8 mouse cellular contexts compared by ENCODE assay signal in genomic region chr9:6168391-6169037, GRCm38 (mm10). TPM values are rescaled to one million over a fixed set of nuclear protein-coding genes. Genes with fewer than 3 reads are reported as not detected.
DNase-seq lines count a peak whose midpoint lies in the region; ATAC-seq and TF ChIP-seq lines count a peak whose summit lies in the region.

Gene Pdgfd, plus strand, starts transcription at chr9:6168584.

- no peaks in the 10 kb centered on the region for H3K9me3 ChIP-seq in intestine, embryonic 14.5 days (ENCODE audit: control insufficient read depth, low read length)
- H3K9me3 ChIP-seq in limb, embryonic 12.5 days: no peaks in the 10 kb centered on the region
- H3K9me3 ChIP-seq in midbrain, embryonic 13.5 days: no peaks in the 10 kb centered on the region

- no peak within 1 kb of the TSS for H3K27ac ChIP-seq in cerebellum, adult 2 months (ENCODE audit: insufficient read depth, low read length)
- 0 out of 2 replicates have a peak within 1 kb of the TSS, but pooled peaks have one; percentile 27 for H3K27ac ChIP-seq in intestine, embryonic 14.5 days (ENCODE audit: low read depth)
- peak within 1 kb of the TSS; percentile 37; the same call in 1 of the 2 replicates for H3K27ac ChIP-seq in limb, embryonic 12.5 days
- H3K27ac ChIP-seq in midbrain, embryonic 13.5 days: no peak within 1 kb of the TSS
- peak within 1 kb of the TSS; percentile 12 for H3K27ac ChIP-seq in testis, adult 2 months (ENCODE audit: control insufficient read depth, insufficient read depth, low read depth, low read length)

- H3K9ac ChIP-seq in intestine, embryonic 14.5 days (ENCODE audit: low read length): peak within 1 kb of the TSS; percentile 43
- H3K9ac ChIP-seq in limb, embryonic 12.5 days (replicated peaks): peak within 1 kb of the TSS; percentile 54
- H3K9ac ChIP-seq in midbrain, embryonic 13.5 days (replicated peaks): peak within 1 kb of the TSS; percentile 56

- WGBS in cerebellum, adult 2 months: 2% methylated on average over 32 of the region's 32 CpGs
- WGBS in intestine, embryonic 14.5 days: 5% methylated on average over 32 of the region's 32 CpGs
- 5% methylated on average over 32 of the region's 32 CpGs for whole genome bisulfite sequencing in limb, embryonic 12.5 days
- 2% methylated on average over 32 of the region's 32 CpGs for WGBS in midbrain, embryonic 13.5 days

- ATAC-seq in intestine, embryonic 14.5 days (replicated peaks; ENCODE audit: low FRiP score, low TSS enrichment, low read depth): peak; percentile 96
- peak; percentile 89 for ATAC-seq in limb, embryonic 12.5 days (ENCODE audit: insufficient number of reproducible peaks, insufficient read depth, low FRiP score, low TSS enrichment, low read depth)
- ATAC-seq in midbrain, embryonic 13.5 days: peak; percentile 96

- H3K4me2 ChIP-seq in intestine, embryonic 14.5 days (ENCODE audit: low read length): peak within 1 kb of the TSS; percentile 62
- H3K4me2 ChIP-seq in limb, embryonic 12.5 days: peak within 1 kb of the TSS; percentile 65
- H3K4me2 ChIP-seq in midbrain, embryonic 13.5 days (replicated peaks): peak within 1 kb of the TSS; percentile 75

- DNase-seq in cerebellum, adult 2 months: peak; percentile 10 to 18
- DNase-seq in cerebellum, adult 11-12 months: no peak
- DNase-seq in embryo, embryonic 11.5 days (ENCODE audit: low read depth, low spot score): peak; percentile 59
- peak; percentile 43 to 64 for DNase-seq in gastrocnemius, postnatal 4 days (ENCODE audit: low spot score in 2 of 2)
- DNase-seq in intestine, embryonic 14.5 days (ENCODE audit: low spot score): peak; percentile 88

- H3K4me1 ChIP-seq in cerebellum, adult 2 months (ENCODE audit: control insufficient read depth, insufficient read depth, low read length): no peaks in the 10 kb centered on the region
- no peaks in the 10 kb centered on the region for H3K4me1 ChIP-seq in intestine, embryonic 14.5 days (replicated peaks; ENCODE audit: control insufficient read depth, insufficient read depth, low read length)
- H3K4me1 ChIP-seq in limb, embryonic 12.5 days (replicated peaks): no peaks in the 10 kb centered on the region
- H3K4me1 ChIP-seq in midbrain, embryonic 13.5 days (replicated peaks): peaks cover 10% of the 10 kb centered on the region
- H3K4me1 ChIP-seq in testis, adult 2 months (ENCODE audit: control insufficient read depth, insufficient read depth, low read length): peaks cover 4% of the 10 kb centered on the region

- H3K36me3 ChIP-seq in intestine, embryonic 14.5 days (ENCODE audit: control insufficient read depth, insufficient read depth, low read length): no peaks in the 10 kb centered on the region
- H3K36me3 ChIP-seq in limb, embryonic 12.5 days: no peaks in the 10 kb centered on the region
- no peaks in the 10 kb centered on the region for H3K36me3 ChIP-seq in midbrain, embryonic 13.5 days
- H3K36me3 ChIP-seq in testis, adult 2 months (ENCODE audit: control insufficient read depth, insufficient read depth, low read length): no peaks in the 10 kb centered on the region

- TF ChIP-seq POLR2A in cerebellum, adult 2 months (IDR thresholded peaks at IDR 0.05; ENCODE audit: borderline replicate concordance, insufficient read depth, low read length): no peak
- TF ChIP-seq POLR2A in testis, adult 2 months (IDR thresholded peaks at IDR 0.05; ENCODE audit: control insufficient read depth, low read depth, low read length): no peak

- no peak within 1 kb of the TSS for H3K4me3 ChIP-seq in cerebellum, adult 2 months (replicated peaks; ENCODE audit: insufficient read depth, low read depth, low read length)
- H3K4me3 ChIP-seq in intestine, embryonic 14.5 days (ENCODE audit: low read depth, low read length): peak within 1 kb of the TSS; percentile 51
- H3K4me3 ChIP-seq in limb, embryonic 12.5 days (replicated peaks): peak within 1 kb of the TSS; percentile 51
- peak within 1 kb of the TSS; percentile 46 for H3K4me3 ChIP-seq in midbrain, embryonic 13.5 days (replicated peaks)
- H3K4me3 ChIP-seq in testis, adult 2 months (ENCODE audit: control insufficient read depth, low read depth, low read length): peak within 1 kb of the TSS; percentile 74

- H3K27me3 ChIP-seq in cerebellum, adult 2 months (ENCODE audit: control insufficient read depth, insufficient read depth, low read length): no peaks in the 10 kb centered on the region
- H3K27me3 ChIP-seq in intestine, embryonic 14.5 days (replicated peaks; ENCODE audit: control insufficient read depth, insufficient read depth, low read length): no peaks in the 10 kb centered on the region
- H3K27me3 ChIP-seq in limb, embryonic 12.5 days: no peaks in the 10 kb centered on the region
- H3K27me3 ChIP-seq in midbrain, embryonic 13.5 days: no peaks in the 10 kb centered on the region
- H3K27me3 ChIP-seq in testis, adult 2 months (ENCODE audit: control insufficient read depth, insufficient read depth, low read length): no peaks in the 10 kb centered on the region

- no peak for TF ChIP-seq CTCF in cerebellum, adult 2 months (IDR thresholded peaks at IDR 0.05; ENCODE audit: borderline replicate concordance, insufficient read depth, low read depth, low read length)
- peak; percentile 28; the same call in 1 of the 2 replicates for TF ChIP-seq CTCF in testis, adult 2 months (IDR thresholded peaks at IDR 0.05; ENCODE audit: control insufficient read depth, insufficient read depth, insufficient replicate concordance, low read depth, low read length)

RNA-seq across cellular contexts. Expression of gene Pdgfd, which starts in this region (rescaled TPM):
- polyA plus RNA-seq in cerebellum, adult 2 months (2012; rRNA removed): 8.3 and 9.0 TPM in 2 replicates
- 10 to 100 TPM in 1 of 2 experiments, 1 to 10 TPM in 1; 8.4 to 10.5 TPM for total RNA-seq in gastrocnemius, postnatal 4 days (2021)
- 7.9 and 8.4 TPM in 2 replicates for polyA plus RNA-seq in intestine, embryonic 14.5 days (2014; fragmentation: Nextera tagmentation; extraction: Ambion mirVana)
- polyA plus RNA-seq in limb, embryonic 12.5 days (2016; fragmentation: Nextera tagmentation; extraction: Ambion mirVana): 7.5 and 9.1 TPM in 2 replicates
- polyA plus RNA-seq in midbrain, embryonic 13.5 days (2015; fragmentation: Nextera tagmentation; extraction: Ambion mirVana): 1.4 and 1.7 TPM in 2 replicates
- polyA plus RNA-seq in testis, adult 2 months (2012; rRNA removed): 2.4 and 3.2 TPM in 2 replicates

Comparison
In these comparisons a context has a peak if more than half of its experiments do, and no peak if none do; other contexts are left out.
1. H3K27ac ChIP-seq: peak in intestine, embryonic 14.5 days (single experiment), limb, embryonic 12.5 days (single experiment) and testis, adult 2 months (single experiment); none in cerebellum, adult 2 months (single experiment) and midbrain, embryonic 13.5 days (single experiment).
2. Peak in every context shown above with its lines, with median percentiles within 50 percentile points of each other: ATAC-seq, H3K4me2 ChIP-seq and H3K9ac ChIP-seq.